Mouse (Mus musculus): Measurements from ENCODE around the gene Sncb. TPM values are rescaled to one million over a fixed set of nuclear protein-coding genes. Genes with fewer than 3 reads are reported as not detected.

The Sncb gene
- total and polyA plus RNA-seq, 3 experiments = 1.5 to 2.2 (median 2.0) TPM

DNA sequence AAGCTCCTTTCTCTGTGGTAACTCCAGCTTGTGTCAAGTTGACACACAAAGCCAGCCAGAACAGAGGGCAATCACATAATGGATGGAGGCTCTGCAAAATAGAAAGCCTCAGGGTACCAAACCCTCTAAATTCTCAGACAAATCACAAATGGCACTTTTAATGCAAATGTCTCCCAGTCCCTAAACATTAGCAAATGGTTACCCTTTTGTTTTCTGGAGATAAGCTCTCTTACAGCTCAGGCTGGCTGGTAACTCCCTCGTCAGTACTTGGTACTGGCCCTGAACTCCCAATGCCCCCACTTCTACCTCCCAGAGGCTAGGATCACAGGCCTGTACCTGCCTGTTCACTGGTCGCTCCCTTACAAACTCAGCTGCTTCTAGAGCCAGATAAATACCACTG lies 16.8 kb upstream of the Sncb start:
- DNase-seq = no peak

- DNase-seq = no peak
Observed at GRCm38 (mm10) chr13:54781086-54781485, 14.7 kb upstream of the Sncb start.

- peak; percentile 45 for DNase-seq
Observed at GRCm38 (mm10) chr13:54780592-54780991, 14.2 kb upstream of the Sncb start.

GRCm38 (mm10) chr13:54767012-54767411 lies 617 bp upstream of the Sncb start:
- no peak for DNase-seq

GRCm38 (mm10) chr13:54765281-54766191 lies 859 bp downstream of the Sncb start:
- no peak for DNase-seq

DNA sequence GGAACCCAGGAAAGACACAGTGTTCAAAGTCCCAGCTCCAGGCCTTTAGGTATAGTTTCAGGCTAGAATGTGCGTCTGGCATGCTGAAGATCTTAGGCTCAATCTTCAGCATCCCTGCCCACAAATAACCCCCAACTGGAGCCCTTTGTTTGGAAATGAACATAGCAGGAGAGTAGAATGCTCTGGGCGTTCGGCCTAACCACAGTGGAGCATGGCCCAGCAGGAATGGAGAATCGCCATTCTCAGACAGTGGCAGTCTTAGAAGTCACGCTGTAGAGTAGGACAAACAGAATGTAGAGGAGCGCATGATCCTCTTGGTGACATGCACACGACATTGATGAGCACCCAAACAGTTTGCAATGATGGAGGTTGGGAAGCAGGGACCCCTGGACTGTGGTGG lies 5.5 kb downstream of the Sncb start:
- DNase-seq = no peak

DNA sequence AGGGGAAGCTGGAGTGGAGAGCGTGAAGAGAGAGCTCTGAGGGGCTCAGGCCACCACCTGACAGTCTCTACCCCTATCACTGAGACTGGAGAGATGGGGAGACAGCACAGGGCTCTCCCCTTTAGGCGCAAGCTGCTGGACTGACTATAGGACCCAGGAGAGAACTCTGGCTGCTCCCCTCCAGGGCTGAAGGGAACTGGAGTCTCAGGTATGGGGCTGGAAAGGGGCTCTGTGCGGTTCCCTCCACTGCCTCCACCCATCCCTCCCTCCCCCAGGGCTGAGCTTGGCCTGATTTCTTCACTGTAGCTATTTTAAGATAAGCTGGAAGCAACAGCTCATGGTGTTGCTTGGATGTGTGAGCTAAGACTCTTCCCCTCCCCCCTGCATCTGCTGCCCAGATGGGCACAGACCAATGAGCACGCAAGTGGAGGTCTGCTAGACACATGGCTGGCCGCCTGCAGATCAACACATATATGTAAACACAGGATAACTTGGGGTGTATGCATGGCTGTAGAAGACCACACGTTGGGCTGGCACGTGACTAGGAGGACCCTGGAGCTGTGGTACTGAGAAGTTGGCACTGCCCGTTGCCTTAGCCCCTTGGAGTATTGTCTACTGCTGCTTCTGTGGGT lies 6.1 kb downstream of the Sncb start:
- DNase-seq = no peak

- DNase-seq = no peak
Observed at GRCm38 (mm10) chr13:54759496-54759895, 6.9 kb downstream of the Sncb start.

DNA sequence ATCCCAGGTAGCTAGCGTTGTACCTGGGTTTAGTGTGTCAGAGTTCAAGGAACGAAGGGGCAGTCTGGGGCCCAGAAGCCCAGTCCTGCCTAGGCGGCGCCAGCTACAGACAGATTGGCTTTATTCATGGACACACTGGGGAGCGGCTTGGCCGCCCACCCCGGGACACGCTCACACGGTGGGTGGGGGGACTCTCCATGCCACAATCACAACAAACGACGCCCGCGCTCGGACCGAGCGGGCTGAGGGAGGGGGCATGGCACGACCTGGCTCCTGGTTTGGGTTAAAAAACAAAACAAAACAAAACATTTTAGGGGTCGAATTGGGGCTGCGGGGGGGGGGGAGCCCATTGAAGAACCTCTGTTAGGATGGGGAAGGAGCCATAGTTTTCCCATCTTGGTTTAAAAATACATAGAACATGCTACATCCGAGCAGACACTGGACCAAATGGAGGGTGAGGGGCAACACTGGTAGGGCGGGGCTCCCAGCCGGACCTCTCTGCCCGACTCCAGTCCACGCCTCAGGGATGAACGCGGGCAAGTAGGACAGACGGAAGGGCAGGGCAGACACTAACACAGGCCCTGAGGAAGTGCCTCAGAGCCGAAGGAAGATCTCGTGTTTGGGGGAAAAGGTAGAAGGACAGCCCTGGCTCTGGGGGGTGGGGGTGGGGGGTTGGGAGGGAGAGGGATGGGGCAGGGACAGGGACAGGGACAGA lies 7.5 kb downstream of the Sncb start:
- DNase-seq = no peak

DNA sequence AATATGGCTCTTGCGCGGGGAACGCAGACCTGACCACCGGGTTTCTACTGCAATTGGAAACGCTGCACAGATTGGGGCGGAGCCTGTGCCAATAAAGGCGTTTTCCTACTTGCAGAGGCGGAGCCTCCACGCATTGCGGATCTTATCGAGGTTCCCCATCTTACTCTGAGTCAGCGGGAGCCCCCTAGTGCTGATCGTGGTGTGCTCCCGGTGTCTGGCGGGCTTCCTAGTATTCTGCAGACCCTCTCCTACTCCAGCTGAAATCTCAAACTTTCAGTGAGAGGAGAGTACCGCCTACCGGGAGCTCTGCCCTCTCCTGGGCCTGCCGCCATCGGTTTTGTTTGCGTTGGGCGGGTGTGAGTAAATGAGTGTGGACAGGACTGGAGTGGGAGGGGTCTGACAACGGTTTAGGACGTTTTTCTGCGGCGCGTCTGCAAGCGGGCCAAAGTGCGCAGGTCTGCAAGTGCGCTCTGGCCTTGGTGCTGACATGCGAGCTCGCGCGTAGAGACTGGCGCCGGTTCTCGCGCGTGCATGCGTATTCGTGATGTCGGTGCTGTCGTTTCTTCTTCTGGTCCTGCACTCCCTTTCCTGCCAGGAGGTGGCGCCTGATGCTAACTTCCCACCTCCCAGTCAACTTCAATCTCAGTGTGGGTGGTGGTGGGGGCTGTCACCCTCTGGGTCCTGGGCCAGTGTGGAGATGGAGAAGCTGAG lies 8.2 kb downstream of the Sncb start:
- DNase-seq = peak; percentile 85

- DNase-seq = no peak
Observed at GRCm38 (mm10) chr13:54757093-54757830, 9.1 kb downstream of the Sncb start.

DNA sequence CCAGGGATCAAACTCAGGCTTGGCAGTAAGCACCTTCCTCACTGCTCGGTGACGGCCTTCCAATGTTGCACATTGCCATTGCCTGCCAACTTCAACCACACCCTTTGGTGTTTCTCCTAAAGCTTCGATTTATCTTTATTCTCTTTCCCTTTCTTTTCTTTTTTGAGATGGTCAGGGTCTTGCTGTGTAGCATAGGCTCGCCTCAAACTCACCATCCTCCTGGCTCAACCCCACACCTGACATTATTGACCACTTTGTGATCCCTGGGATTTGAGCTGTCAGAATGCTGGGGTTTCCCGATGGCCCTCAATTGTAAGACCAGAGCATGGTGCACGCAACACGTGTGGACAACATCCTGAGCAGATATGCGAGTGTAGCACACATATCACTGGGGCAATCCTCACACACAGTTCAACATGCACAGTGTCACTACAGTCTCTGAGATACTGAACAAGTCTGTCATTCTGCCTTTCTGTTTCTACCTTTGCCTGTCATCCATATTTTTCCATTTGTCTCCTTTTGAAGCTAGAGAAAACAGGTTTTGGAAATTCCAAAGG lies 10.2 kb downstream of the Sncb start:
- DNase-seq = no peak

DNA sequence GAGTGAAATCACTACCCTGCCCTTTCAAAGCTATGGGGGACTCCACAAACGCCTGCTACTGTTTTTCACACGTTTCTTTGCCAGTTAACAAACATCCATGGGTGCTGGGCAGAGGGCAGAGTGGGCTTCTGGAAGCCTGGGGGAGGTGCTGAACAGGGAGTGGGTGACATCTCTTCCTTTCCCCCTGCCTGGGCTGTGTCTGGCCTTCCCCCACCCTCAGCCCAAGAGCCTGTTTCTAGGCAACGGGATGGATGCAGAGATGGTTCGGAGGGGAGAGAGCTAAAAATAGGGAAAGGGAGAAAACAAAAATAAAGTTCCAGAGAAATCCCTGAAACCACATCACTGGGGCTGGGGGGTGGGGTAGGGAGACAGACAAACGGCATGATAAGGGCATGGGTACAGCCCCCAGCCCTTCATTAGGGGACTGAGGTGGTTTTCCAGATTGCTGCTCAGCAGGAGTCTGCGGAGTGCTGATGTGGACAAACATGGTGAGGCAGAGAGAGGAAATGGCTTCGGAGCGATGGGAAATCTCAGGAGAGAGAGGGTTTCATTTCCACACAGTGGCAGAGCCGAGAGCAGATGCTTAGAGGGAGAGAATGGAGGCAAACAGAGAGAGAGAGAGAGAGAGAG lies 11.1 kb downstream of the Sncb start:
- no peak for DNase-seq

DNA sequence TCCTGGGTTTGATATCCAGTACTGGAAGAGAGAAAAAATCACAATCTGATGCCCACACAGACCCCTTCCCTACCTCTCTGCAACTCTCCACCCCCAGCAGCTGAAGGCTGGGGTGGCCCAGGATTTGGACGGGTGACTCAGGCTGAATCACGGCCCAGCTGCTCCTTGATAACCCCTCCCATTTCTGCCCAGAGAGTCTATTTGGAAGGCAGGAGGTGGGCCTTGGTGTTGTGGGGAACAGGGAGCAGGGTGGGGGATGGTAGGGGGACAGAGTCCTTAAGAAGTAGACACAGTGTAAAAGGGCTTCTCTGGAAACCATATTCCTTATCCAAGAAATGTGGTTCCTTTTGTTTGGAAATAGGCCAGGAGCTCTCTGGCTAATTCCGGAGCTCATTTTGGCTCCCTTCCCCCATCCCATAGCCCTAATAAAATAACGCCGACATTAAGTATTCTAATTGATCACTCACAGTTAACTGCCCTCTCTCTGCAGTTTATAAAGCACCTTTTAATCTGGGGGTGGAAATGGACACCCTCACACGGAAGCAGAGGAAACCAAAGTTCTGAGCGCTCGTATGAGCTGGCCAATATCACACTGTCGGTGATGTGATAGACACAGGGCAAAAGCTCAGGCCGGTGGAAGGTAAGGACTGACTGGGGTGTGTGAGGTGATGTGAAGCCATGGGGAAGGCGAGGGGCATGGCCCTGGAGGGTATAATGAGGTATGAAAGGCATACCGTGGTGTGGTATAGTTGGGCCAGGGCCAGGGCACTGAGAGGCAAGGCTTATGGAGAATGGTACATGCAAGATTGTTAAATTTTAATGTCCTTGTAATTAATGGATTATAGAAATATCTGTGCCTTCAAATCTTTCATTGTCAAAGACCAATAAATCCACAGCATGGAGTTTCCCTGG lies 12.0 kb downstream of the Sncb start:
- DNase-seq = peak; percentile 32

DNA sequence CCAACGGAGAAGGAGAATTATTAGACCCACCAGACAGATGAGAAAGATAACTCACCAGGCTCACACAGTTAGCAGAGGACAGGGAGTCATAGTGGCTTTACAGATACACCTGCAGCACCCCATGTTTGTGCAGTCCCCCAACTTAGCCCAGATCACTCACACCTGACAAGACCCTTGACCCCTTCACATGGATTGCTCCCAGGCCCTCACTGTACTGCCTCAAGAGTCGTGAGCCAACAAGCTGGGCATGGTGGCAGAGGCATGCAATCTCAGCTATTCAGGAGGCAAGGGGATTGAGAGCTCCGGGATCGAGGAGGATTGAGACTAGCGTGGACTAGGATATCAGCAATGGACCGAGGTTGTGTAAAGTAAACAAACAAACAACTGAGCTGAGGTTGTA lies 12.7 kb downstream of the Sncb start:
- DNase-seq = no peak

GRCm38 (mm10) chr13:54752656-54753055 lies 13.7 kb downstream of the Sncb start:
- peak; percentile 10 for DNase-seq

DNA sequence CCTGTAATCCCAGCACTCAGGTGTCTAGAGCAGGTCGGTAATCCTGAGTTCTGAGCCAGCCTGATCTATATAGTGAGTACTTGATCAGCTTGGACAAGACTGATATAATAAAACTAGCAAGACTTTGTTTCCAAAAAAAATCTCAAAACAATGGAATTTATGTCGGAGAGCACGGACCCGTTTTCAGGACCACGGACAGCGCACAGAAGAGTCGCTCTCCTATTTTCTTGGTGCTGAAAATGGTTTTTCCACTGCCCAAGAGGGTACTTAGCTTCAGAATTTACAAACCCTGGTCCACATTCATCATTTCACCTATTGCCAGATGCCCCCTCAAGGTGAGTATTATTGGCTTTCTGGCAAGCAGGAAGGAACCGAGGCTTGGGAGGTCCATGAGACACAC lies 15.7 kb downstream of the Sncb start:
- DNase-seq = no peak

- DNase-seq = no peak
Observed at GRCm38 (mm10) chr13:54749864-54750411, 16.5 kb downstream of the Sncb start, which contains the start of gene Gprin1. Gene Gprin1 (minus strand): TSS chr13:54749874.

Measured in adrenal gland, adult 2 months (tissue).